Mouse (Mus musculus) embryonic facial prominence, embryonic 13.5 days (tissue): ENCODE data around the gene Cep152. TPM values are rescaled to one million over a fixed set of nuclear protein-coding genes. Genes with fewer than 3 reads are reported as not detected.
A peak's percentile ranks its signal among the peaks of the same experiment; 100 is the strongest.

ENCODE experiments used
- ATAC-seq: fragments of 200-750 bp; cut with Nextera tagmentation; 2 replicates; pipeline ENCODE4 v1.8.0; 2017; ENCODE audit warnings: low read depth; ENCODE audit not compliant: insufficient number of reproducible peaks, insufficient read depth, low FRiP score, low TSS enrichment
- H3K27ac ChIP-seq: fragments of 300-500 bp; sonication (generic); 2 replicates; pipeline ENCODE4 v1.5.1; 2015; ENCODE audit warnings: moderate library complexity, mild to moderate bottlenecking, inconsistent platforms
- H3K27me3 ChIP-seq: fragments of 300-500 bp; sonication (generic); 2 replicates; pipeline ENCODE4 v1.6.1; 2015; ENCODE audit warnings: mild to moderate bottlenecking, inconsistent platforms
- H3K36me3 ChIP-seq: fragments of 300-500 bp; sonication (generic); 2 replicates; pipeline ENCODE4 v1.6.1; 2015; ENCODE audit warnings: mild to moderate bottlenecking, inconsistent platforms
- H3K4me1 ChIP-seq: fragments of 300-500 bp; sonication (generic); 2 replicates; pipeline ENCODE4 v1.6.1; 2015; ENCODE audit warnings: inconsistent platforms
- H3K4me2 ChIP-seq: fragments of 300-500 bp; sonication (generic); 2 replicates; pipeline ENCODE4 v1.6.1; 2015; ENCODE audit warnings: moderate library complexity, mild to moderate bottlenecking, inconsistent platforms
- H3K4me3 ChIP-seq: fragments of 300-500 bp; sonication (generic); 2 replicates; pipeline ENCODE4 v1.5.1; 2015; ENCODE audit warnings: mild to moderate bottlenecking, inconsistent platforms
- H3K9ac ChIP-seq: fragments of 300-500 bp; sonication (generic); 2 replicates; pipeline ENCODE4 v1.6.1; 2015; ENCODE audit warnings: mild to moderate bottlenecking, inconsistent platforms
- H3K9me3 ChIP-seq: fragments of 300-500 bp; sonication (generic); 2 replicates; pipeline ENCODE4 v1.6.1; 2016; ENCODE audit warnings: inconsistent platforms
- WGBS: fragments of 180-500 bp; shearing (Covaris S2); methylation state at CpG from one replicate; pipeline ENCODE4 v1.1.7; 2015; ENCODE audit warnings: mixed read lengths; 5-methylcytosine and 5-hydroxymethylcytosine counted together
- polyA plus RNA-seq: library from polyadenylated mRNA; unstranded; fragments of >200 nt; fragmentation: Nextera tagmentation; extraction: Ambion mirVana; gene quantifications from 2 replicates; pipeline ENCODE4 v1.2.1, GENCODE M21; 2015

The Cep152 gene
- polyA plus RNA-seq, 1 experiment from 2014 or later, result 6.7 TPM

- H3K27ac ChIP-seq, result peak overlapping the region; percentile 73
Observed at GRCm38 (mm10) chr2:125660537-125661130, 35.7 kb upstream of the Cep152 start.

GRCm38 (mm10) chr2:125659823-125660536, 35.1 kb upstream of the Cep152 start:
- H3K4me2 ChIP-seq, result peak overlapping the region; percentile 59
- H3K27me3 ChIP-seq, result no peaks in the 10 kb centered on the region; the same call in 1 of the 2 replicates
- H3K36me3 ChIP-seq, result no peaks in the 10 kb centered on the region
- 13% methylated on average over 10 of the region's 10 CpGs for WGBS
- H3K4me1 ChIP-seq, result peaks cover 20% of the 10 kb centered on the region
- H3K9ac ChIP-seq, result peak overlapping the region; percentile 58
- H3K9me3 ChIP-seq, result no peaks in the 10 kb centered on the region
- no peak for ATAC-seq
- peak overlapping the region; percentile 73 for H3K27ac ChIP-seq
- H3K4me3 ChIP-seq, result peak overlapping the region; percentile 38

More at GRCm38 (mm10) chr2:125660537-125661130, 35.7 kb upstream of the Cep152 start:
- Histone ChIP-seq H3K27me3 (no peaks in the 10 kb centered on the region; the same call in 1 of the 2 replicates), H3K4me2 (peak overlapping the region; percentile 59), H3K36me3 (no peaks in the 10 kb centered on the region), H3K9ac (peak overlapping the region; percentile 58), H3K4me1 (peaks cover 18% of the 10 kb centered on the region), H3K9me3 (no peaks in the 10 kb centered on the region), H3K4me3 (peak overlapping the region; percentile 38)
- ATAC-seq, result 0 out of 2 replicates have a peak, but pooled peaks have one; percentile 56
- 25% methylated on average over 20 of the region's 20 CpGs for WGBS

- Histone ChIP-seq H3K4me2 (no peak overlapping the region), H3K36me3 (no peaks in the 10 kb centered on the region), H3K4me3 (no peak overlapping the region), H3K4me1 (peaks cover 12% of the 10 kb centered on the region), H3K27ac (peak overlapping the region; percentile 56; the same call in 1 of the 2 replicates), H3K9ac (no peak overlapping the region), H3K27me3 (no peaks in the 10 kb centered on the region), H3K9me3 (no peaks in the 10 kb centered on the region)
- WGBS, result 86% methylated on average over 9 of the region's 9 CpGs
- no peak for ATAC-seq
Observed at GRCm38 (mm10) chr2:125655391-125655790, 30.5 kb upstream of the Cep152 start.

GRCm38 (mm10) chr2:125653286-125653685, 28.4 kb upstream of the Cep152 start:
- H3K9me3 ChIP-seq, result no peaks in the 10 kb centered on the region
- H3K27ac ChIP-seq, result no peak overlapping the region
- 81% methylated on average over 2 of the region's 2 CpGs for WGBS
- no peaks in the 10 kb centered on the region for H3K27me3 ChIP-seq
- H3K4me2 ChIP-seq, result no peak overlapping the region
- no peak overlapping the region for H3K9ac ChIP-seq
- H3K4me3 ChIP-seq, result no peak overlapping the region
- H3K4me1 ChIP-seq, result peaks cover 9% of the 10 kb centered on the region
- ATAC-seq, result no peak
- no peaks in the 10 kb centered on the region for H3K36me3 ChIP-seq

GRCm38 (mm10) chr2:125651563-125651962, 26.6 kb upstream of the Cep152 start:
- no peaks in the 10 kb centered on the region for H3K27me3 ChIP-seq

GRCm38 (mm10) chr2:125650742-125651352, 25.9 kb upstream of the Cep152 start:
- Histone ChIP-seq H3K9me3 (no peaks in the 10 kb centered on the region), H3K9ac (no peak overlapping the region), H3K36me3 (no peaks in the 10 kb centered on the region), H3K4me2 (no peak overlapping the region), H3K4me3 (no peak overlapping the region), H3K27ac (no peak overlapping the region), H3K4me1 (peaks cover 5% of the 10 kb centered on the region; the same call in 1 of the 2 replicates), H3K27me3 (no peaks in the 10 kb centered on the region)
- WGBS, result 85% methylated on average over 14 of the region's 14 CpGs
- no peak for ATAC-seq

More at GRCm38 (mm10) chr2:125651563-125651962, 26.6 kb upstream of the Cep152 start:
- Histone ChIP-seq H3K4me2 (no peak overlapping the region), H3K9ac (no peak overlapping the region), H3K4me3 (no peak overlapping the region), H3K4me1 (peaks cover 7% of the 10 kb centered on the region), H3K9me3 (no peaks in the 10 kb centered on the region), H3K27ac (no peak overlapping the region), H3K36me3 (no peaks in the 10 kb centered on the region)
- 82% methylated on average over 8 of the region's 8 CpGs for WGBS
- ATAC-seq, result no peak

- Histone ChIP-seq H3K4me2 (no peak overlapping the region), H3K36me3 (no peaks in the 10 kb centered on the region), H3K27ac (no peak overlapping the region), H3K4me1 (no peaks in the 10 kb centered on the region), H3K9ac (no peak overlapping the region), H3K4me3 (no peak overlapping the region), H3K9me3 (no peaks in the 10 kb centered on the region), H3K27me3 (no peaks in the 10 kb centered on the region)
- ATAC-seq, result no peak
- 65% methylated on average over 5 of the region's 5 CpGs for WGBS
Observed at GRCm38 (mm10) chr2:125650038-125650437, 25.1 kb upstream of the Cep152 start.

- no peak overlapping the region for H3K9ac ChIP-seq
- H3K9me3 ChIP-seq, result no peaks in the 10 kb centered on the region
- no peak overlapping the region for H3K4me2 ChIP-seq
- H3K27ac ChIP-seq, result no peak overlapping the region
- no peaks in the 10 kb centered on the region for H3K36me3 ChIP-seq
- ATAC-seq, result no peak
- H3K4me1 ChIP-seq, result no peaks in the 10 kb centered on the region
- H3K27me3 ChIP-seq, result no peaks in the 10 kb centered on the region
- H3K4me3 ChIP-seq, result no peak overlapping the region
- WGBS, result 83% methylated on average over 6 of the region's 6 CpGs
Observed at GRCm38 (mm10) chr2:125644912-125645311, 20.0 kb upstream of the Cep152 start.

GRCm38 (mm10) chr2:125637331-125637730, 12.4 kb upstream of the Cep152 start:
- no peaks in the 10 kb centered on the region for H3K36me3 ChIP-seq
- H3K9me3 ChIP-seq, result no peaks in the 10 kb centered on the region
- no peaks in the 10 kb centered on the region for H3K4me1 ChIP-seq
- no peak overlapping the region for H3K4me3 ChIP-seq
- H3K27me3 ChIP-seq, result no peaks in the 10 kb centered on the region
- no peak for ATAC-seq
- H3K27ac ChIP-seq, result no peak overlapping the region
- no peak overlapping the region for H3K4me2 ChIP-seq
- H3K9ac ChIP-seq, result no peak overlapping the region
- WGBS, result 77% methylated on average over 7 of the region's 7 CpGs

GRCm38 (mm10) chr2:125630010-125630409, 5.1 kb upstream of the Cep152 start:
- no peaks in the 10 kb centered on the region for H3K36me3 ChIP-seq
- H3K27ac ChIP-seq, result no peak overlapping the region
- H3K27me3 ChIP-seq, result no peaks in the 10 kb centered on the region
- no peak for ATAC-seq
- no peaks in the 10 kb centered on the region for H3K9me3 ChIP-seq
- H3K9ac ChIP-seq, result no peak overlapping the region
- H3K4me2 ChIP-seq, result no peak overlapping the region
- H3K4me3 ChIP-seq, result no peak overlapping the region
- no peaks in the 10 kb centered on the region for H3K4me1 ChIP-seq
- 94% methylated on average over 2 of the region's 2 CpGs for WGBS

- H3K27me3 ChIP-seq, result no peaks in the 10 kb centered on the region
- H3K36me3 ChIP-seq, result no peaks in the 10 kb centered on the region
- ATAC-seq, result no peak
- 81% methylated on average over 6 of the region's 6 CpGs for WGBS
- H3K4me3 ChIP-seq, result no peak overlapping the region
- no peak overlapping the region for H3K27ac ChIP-seq
- no peak overlapping the region for H3K9ac ChIP-seq
- no peaks in the 10 kb centered on the region for H3K9me3 ChIP-seq
- H3K4me1 ChIP-seq, result peaks cover 9% of the 10 kb centered on the region
- H3K4me2 ChIP-seq, result no peak overlapping the region
Observed at GRCm38 (mm10) chr2:125628487-125628886, 3.6 kb upstream of the Cep152 start.
